Mouse (Mus musculus) stomach, postnatal 0 days (tissue): ENCODE measurements around the gene Kdm7a.

Experiments used
- CTCF ChIP-seq: IDR thresholded peaks from 2 replicates; pipeline ENCODE4 v1.5.1; 2016; ENCODE audit warnings: antibody characterized with exemption, low read depth, mild to moderate bottlenecking, moderate library complexity
- EP300 ChIP-seq: optimal IDR thresholded peaks from 2 replicates; pipeline ENCODE3; 2016; ENCODE audit warnings: antibody characterized with exemption

DNA sequence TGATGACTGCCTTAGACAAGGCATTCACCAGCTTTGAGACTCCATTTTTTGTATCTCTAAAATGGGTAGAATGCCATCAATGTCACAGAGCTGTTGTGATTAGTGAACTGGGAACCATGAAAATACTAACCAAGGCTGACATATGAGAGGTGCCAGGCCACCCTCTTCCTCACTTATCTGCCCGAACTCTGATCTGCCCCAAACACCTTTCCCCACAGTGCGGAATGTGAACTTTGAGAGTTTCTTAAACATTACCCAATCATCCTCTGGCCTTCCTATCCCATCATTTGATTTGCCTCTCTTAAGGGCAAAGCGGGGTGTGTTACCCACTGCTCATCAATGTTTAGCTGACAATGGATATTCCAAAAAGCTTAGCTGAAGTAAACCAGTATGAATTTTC, 93.9 kb downstream of the Kdm7a start:
- TF ChIP-seq CTCF = no peak
- TF ChIP-seq EP300 = no peak
